Mouse (Mus musculus) forebrain, postnatal 0 days (tissue): ENCODE measurements around the gene Sppl3. TPM values are rescaled to one million over a fixed set of nuclear protein-coding genes. Genes with fewer than 3 reads are reported as not detected.
A peak's percentile ranks its signal among the peaks of the same experiment; 100 is the strongest.

ENCODE experiments used
- ATAC-seq: fragments of 200-750 bp; cut with Nextera tagmentation; 2 replicates; pipeline ENCODE4 v1.8.0; 2017; ENCODE audit warnings: mild to moderate bottlenecking, moderate library complexity
- DNase-seq: peaks from one replicate; pipeline ENCODE4 v3.0.0-alpha.2; 2015
- H3K27ac ChIP-seq: fragments of 300-500 bp; sonication (generic); 2 replicates; pipeline ENCODE4 v1.5.1; 2014; ENCODE audit warnings: low read depth, mild to moderate bottlenecking, antibody characterized with exemption, low read length, moderate library complexity, mixed read lengths
- H3K27me3 ChIP-seq: fragments of 300-500 bp; sonication (generic); 2 replicates; pipeline ENCODE4 v1.6.1; 2014; ENCODE audit warnings: mild to moderate bottlenecking, low read length, mixed read lengths; ENCODE audit not compliant: insufficient read depth
- H3K36me3 ChIP-seq: fragments of 300-500 bp; sonication (generic); 2 replicates; pipeline ENCODE4 v1.6.1; 2014; ENCODE audit warnings: mild to moderate bottlenecking, moderate library complexity; ENCODE audit not compliant: insufficient read depth
- H3K4me1 ChIP-seq: fragments of 300-500 bp; sonication (generic); 2 replicates; pipeline ENCODE4 v1.6.1; 2014; ENCODE audit warnings: antibody characterized with exemption; ENCODE audit not compliant: insufficient read depth
- H3K4me2 ChIP-seq: fragments of 300-500 bp; sonication (generic); 2 replicates; pipeline ENCODE4 v1.6.1; 2014; ENCODE audit warnings: low read depth, mild to moderate bottlenecking, moderate library complexity
- H3K4me3 ChIP-seq: fragments of 300-500 bp; sonication (generic); 2 replicates; pipeline ENCODE4 v1.5.1; 2014; ENCODE audit warnings: low read depth, low read length, mixed read lengths
- H3K9ac ChIP-seq: fragments of 300-500 bp; sonication (generic); 2 replicates; pipeline ENCODE4 v1.6.1; 2014; ENCODE audit warnings: mild to moderate bottlenecking
- H3K9me3 ChIP-seq: fragments of 300-500 bp; sonication (generic); 2 replicates; pipeline ENCODE4 v1.6.1; 2016; ENCODE audit warnings: low read length
- CTCF ChIP-seq: sonication (generic); IDR thresholded peaks from 2 replicates; pipeline ENCODE4 v1.5.1; 2016; ENCODE audit warnings: antibody characterized with exemption, control low read depth, low read depth
- WGBS: fragments of 180-500 bp; shearing (Covaris S2); extraction: QIAGEN DNeasy Blood & Tissue Kit; methylation state at CpG from one replicate; pipeline ENCODE4 v1.1.7; 2014; 5-methylcytosine and 5-hydroxymethylcytosine counted together
- polyA plus RNA-seq: library from polyadenylated mRNA; unstranded; fragments of >200 nt; fragmentation: Nextera tagmentation; extraction: Ambion mirVana; gene quantifications from 2 replicates; pipeline ENCODE4 v1.2.1, GENCODE M21; 2015
- total RNA-seq: library from RNA; depleted of rRNA; stranded (reverse); fragments of >200 nt; gene quantifications from 2 replicates; pipeline ENCODE4 v1.2.3, GENCODE M21; 2014

Gene Sppl3
- total and polyA plus RNA-seq, 2 experiments from 2014 or later = 43.5 to 114 TPM

DNA sequence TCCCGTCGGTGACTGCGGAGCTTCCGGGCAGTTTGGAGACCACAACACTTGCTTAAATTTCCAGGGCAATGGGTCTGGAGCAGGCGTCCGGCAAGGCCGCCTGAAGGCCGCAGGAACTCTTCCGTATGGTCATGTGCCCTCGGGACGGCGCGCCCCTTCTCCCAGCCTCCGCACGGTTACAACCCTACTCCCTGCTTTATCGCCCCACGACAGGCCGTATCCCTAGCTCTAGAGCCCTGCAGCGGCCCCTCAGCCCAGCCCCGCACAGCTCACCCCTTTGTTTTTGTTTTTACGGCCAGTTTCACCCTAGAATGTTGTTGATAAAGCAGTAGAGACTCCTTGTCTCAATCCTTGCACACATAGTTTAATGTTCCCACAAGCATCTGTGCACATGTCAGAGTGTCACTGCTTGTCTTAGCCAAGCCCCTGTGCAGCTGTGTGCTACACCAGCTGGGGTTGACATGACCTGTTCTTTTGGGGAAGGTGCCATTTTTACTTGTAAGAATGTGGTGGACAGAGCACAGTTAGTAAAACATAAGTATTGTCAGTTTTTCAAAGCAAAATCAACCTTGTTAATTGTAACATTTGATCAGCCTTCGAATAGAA is 43.0 kb downstream of the Sppl3 start:
- no peak overlapping the region for H3K27ac ChIP-seq
- H3K4me2 ChIP-seq = no peak overlapping the region
- H3K4me3 ChIP-seq = no peak overlapping the region
- no peak for TF ChIP-seq CTCF
- no peak overlapping the region for H3K9ac ChIP-seq
- no peak for ATAC-seq
- no peaks in the 10 kb centered on the region for H3K27me3 ChIP-seq
- no peaks in the 10 kb centered on the region for H3K36me3 ChIP-seq
- DNase-seq = no peak
- no peaks in the 10 kb centered on the region for H3K9me3 ChIP-seq
- no peaks in the 10 kb centered on the region for H3K4me1 ChIP-seq
- WGBS = 93% methylated on average over 22 of the region's 22 CpGs

DNA sequence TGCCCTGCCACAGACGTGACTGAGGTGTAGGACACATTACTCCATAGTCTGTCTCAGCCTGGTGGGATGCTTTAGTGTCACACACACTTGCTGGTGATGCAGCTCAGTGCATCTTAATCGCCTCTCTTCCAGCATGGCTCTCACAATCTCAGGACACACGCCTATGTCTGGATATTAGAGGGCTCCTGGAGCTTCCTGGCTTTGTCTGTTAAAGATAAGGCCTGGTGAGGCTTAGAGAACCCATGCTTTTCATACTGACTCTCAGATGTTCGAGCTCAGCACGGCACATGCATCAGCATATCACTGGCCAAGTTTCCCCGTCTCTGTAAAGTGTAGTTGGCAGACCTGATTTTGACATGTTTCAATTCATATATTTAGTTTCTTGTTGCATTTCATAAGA is 44.5 kb downstream of the Sppl3 start:
- no peak for TF ChIP-seq CTCF
- Histone ChIP-seq H3K27me3 (no peaks in the 10 kb centered on the region), H3K4me3 (no peak overlapping the region), H3K4me2 (no peak overlapping the region), H3K4me1 (no peaks in the 10 kb centered on the region), H3K27ac (no peak overlapping the region), H3K36me3 (no peaks in the 10 kb centered on the region), H3K9ac (no peak overlapping the region), H3K9me3 (no peaks in the 10 kb centered on the region)
- ATAC-seq = no peak
- DNase-seq = peak; percentile 43
- WGBS = 61% methylated on average over 6 of the region's 6 CpGs

DNA sequence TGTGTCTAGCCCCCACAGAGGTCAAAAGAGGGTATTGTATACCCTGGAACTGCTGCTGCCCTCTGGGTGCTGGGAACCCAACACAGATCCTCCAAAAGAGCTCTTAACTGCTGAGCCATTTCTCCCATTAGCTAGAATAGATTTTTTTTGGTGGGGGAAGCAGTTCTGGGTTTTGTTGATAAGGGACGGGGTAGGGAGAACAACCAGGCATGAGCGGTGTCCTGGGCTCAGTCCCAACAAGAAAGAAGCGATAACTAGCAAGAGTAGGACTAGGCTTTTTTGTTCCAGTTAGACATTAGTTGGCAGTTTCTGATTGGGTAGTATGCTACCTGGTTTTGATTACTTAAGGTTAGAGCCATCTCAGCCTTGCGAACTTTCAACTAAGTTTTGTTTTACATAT is 46.2 kb downstream of the Sppl3 start:
- H3K27ac ChIP-seq = no peak overlapping the region
- H3K36me3 ChIP-seq = no peaks in the 10 kb centered on the region
- H3K9ac ChIP-seq = no peak overlapping the region
- TF ChIP-seq CTCF = no peak
- H3K4me1 ChIP-seq = no peaks in the 10 kb centered on the region
- no peak overlapping the region for H3K4me2 ChIP-seq
- no peaks in the 10 kb centered on the region for H3K9me3 ChIP-seq
- ATAC-seq = no peak
- no peak overlapping the region for H3K4me3 ChIP-seq
- 97% methylated on average over 4 of the region's 4 CpGs for WGBS
- H3K27me3 ChIP-seq = no peaks in the 10 kb centered on the region
- DNase-seq = no peak

GRCm38 (mm10) chr5:115058584-115059297 is 47.8 kb downstream of the Sppl3 start:
- Histone ChIP-seq H3K9me3 (no peaks in the 10 kb centered on the region), H3K4me2 (no peak overlapping the region), H3K36me3 (no peaks in the 10 kb centered on the region), H3K27ac (no peak overlapping the region), H3K4me3 (no peak overlapping the region), H3K27me3 (no peaks in the 10 kb centered on the region), H3K4me1 (no peaks in the 10 kb centered on the region), H3K9ac (no peak overlapping the region)
- WGBS = 87% methylated on average over 7 of the region's 7 CpGs
- ATAC-seq (no peak), DNase-seq (no peak)
- no peak for TF ChIP-seq CTCF

DNA sequence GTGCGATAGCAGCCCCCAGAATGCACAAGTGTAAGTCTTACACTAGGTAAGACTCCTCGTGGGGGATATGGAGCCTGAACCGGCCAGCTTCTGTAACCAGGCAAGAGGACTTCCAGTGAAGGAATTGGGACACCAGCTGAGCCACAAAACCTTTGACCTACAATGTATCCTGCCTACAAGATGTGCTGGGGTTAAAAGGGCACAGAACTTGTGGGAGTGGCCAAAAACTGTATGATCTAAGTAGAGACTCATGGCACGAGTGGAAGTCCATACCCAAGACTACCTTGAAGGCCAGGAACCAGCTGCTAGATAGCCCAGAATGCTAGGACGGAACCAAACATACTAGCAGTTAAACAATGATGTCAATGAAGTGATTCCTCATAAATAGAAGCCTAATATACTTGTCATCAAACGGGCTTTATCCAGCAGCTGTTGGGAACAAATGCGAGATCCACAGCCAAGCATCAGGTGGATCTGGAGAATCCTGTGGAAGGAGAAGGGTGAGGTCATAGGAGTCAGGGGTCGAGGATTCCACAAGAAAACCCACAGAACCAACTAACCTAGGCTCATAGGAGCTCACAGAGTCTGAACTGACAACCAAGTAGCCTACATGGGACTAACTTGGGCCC is 49.2 kb downstream of the Sppl3 start:
- Histone ChIP-seq H3K4me1 (no peaks in the 10 kb centered on the region), H3K4me2 (no peak overlapping the region), H3K36me3 (no peaks in the 10 kb centered on the region; the same call in 1 of the 2 replicates), H3K4me3 (no peak overlapping the region), H3K9ac (no peak overlapping the region), H3K27me3 (no peaks in the 10 kb centered on the region), H3K27ac (no peak overlapping the region), H3K9me3 (no peaks in the 10 kb centered on the region)
- 90% methylated on average over 8 of the region's 8 CpGs for WGBS
- ATAC-seq (no peak), DNase-seq (no peak)
- no peak for TF ChIP-seq CTCF

DNA sequence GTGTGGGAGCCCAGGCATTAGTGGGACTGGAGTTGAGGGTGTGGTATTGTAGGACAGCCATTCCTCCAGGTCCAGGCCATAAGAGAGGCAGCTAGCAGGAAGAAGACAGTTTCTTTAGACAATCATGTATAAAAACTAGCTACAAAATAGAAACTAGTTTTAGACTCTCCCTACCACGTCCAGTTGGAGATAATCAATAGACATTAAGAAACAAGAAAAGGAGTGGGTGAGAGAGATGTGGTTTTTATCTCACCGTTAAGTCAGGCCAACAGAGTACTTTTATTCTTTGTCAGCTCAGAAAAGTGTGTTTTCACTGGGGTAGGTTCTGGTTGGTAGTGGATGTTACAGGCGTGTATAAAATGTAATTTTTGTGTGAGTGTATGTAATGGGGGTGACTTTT is 50.0 kb downstream of the Sppl3 start:
- Histone ChIP-seq H3K36me3 (no peaks in the 10 kb centered on the region; the same call in 1 of the 2 replicates), H3K9me3 (no peaks in the 10 kb centered on the region), H3K4me2 (no peak overlapping the region), H3K9ac (no peak overlapping the region), H3K4me3 (no peak overlapping the region), H3K27ac (no peak overlapping the region), H3K27me3 (no peaks in the 10 kb centered on the region), H3K4me1 (no peaks in the 10 kb centered on the region)
- no peak for TF ChIP-seq CTCF
- ATAC-seq (no peak), DNase-seq (no peak)
- 90% methylated on average over 3 of the region's 3 CpGs for WGBS

DNA sequence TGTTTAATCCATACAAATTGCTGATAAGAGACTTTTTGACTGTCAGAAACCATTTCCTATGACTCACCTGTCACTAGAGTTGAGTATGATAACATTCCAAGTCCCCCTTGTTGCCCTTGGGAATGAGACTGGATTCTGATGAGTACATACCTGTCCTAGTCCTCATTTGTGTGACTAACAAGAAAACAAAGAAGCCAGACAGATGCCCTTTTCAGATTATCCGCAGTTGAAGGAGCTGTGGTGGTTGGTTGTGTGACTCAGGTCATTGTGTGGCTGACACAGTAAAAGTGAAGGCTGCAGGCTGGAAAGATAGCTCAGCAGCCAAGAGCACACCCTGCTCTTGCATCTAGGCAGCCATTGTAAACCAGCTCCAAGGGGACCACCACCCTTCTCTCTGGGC is 51.6 kb downstream of the Sppl3 start:
- H3K4me1 ChIP-seq = no peaks in the 10 kb centered on the region
- DNase-seq (no peak), ATAC-seq (no peak)
- H3K9ac ChIP-seq = no peak overlapping the region
- WGBS = 81% methylated on average over 1 of the region's 1 CpGs
- no peaks in the 10 kb centered on the region for H3K9me3 ChIP-seq
- TF ChIP-seq CTCF = no peak
- H3K27ac ChIP-seq = no peak overlapping the region
- H3K4me3 ChIP-seq = no peak overlapping the region
- no peaks in the 10 kb centered on the region; the same call in 1 of the 2 replicates for H3K36me3 ChIP-seq
- no peak overlapping the region for H3K4me2 ChIP-seq
- H3K27me3 ChIP-seq = no peaks in the 10 kb centered on the region
